Mouse (Mus musculus) hindbrain, postnatal 0 days (tissue): ENCODE results near the gene Rtl3. TPM values are rescaled to one million over a fixed set of nuclear protein-coding genes. Genes with fewer than 3 reads are reported as not detected.

Experiments used
- ATAC-seq: fragments of 200-750 bp; cut with Nextera tagmentation; 2 replicates; pipeline ENCODE4 v1.8.0; 2017; ENCODE audit warnings: mild to moderate bottlenecking, moderate TSS enrichment, moderate library complexity
- DNase-seq: peaks from one replicate; pipeline ENCODE4 v3.0.0-alpha.2; 2015; ENCODE audit warnings: low spot score
- H3K27ac ChIP-seq: fragments of 300-500 bp; sonication (generic); 2 replicates; pipeline ENCODE4 v1.5.1; 2014; ENCODE audit warnings: mild to moderate bottlenecking
- H3K27me3 ChIP-seq: fragments of 300-500 bp; sonication (generic); 2 replicates; pipeline ENCODE4 v1.6.1; 2014; ENCODE audit warnings: low read length, mixed read lengths; ENCODE audit not compliant: insufficient read depth
- H3K36me3 ChIP-seq: fragments of 300-500 bp; sonication (generic); 2 replicates; pipeline ENCODE4 v1.6.1; 2014; ENCODE audit warnings: low read length, mixed read lengths; ENCODE audit not compliant: insufficient read depth
- H3K4me1 ChIP-seq: fragments of 300-500 bp; sonication (generic); 2 replicates; pipeline ENCODE4 v1.6.1; 2014; ENCODE audit warnings: antibody characterized with exemption, low read length, mixed read lengths; ENCODE audit not compliant: insufficient read depth
- H3K4me2 ChIP-seq: fragments of 300-500 bp; sonication (generic); 2 replicates; pipeline ENCODE4 v1.6.1; 2014; ENCODE audit warnings: low read depth, mild to moderate bottlenecking, low read length, moderate library complexity, mixed read lengths
- H3K4me3 ChIP-seq: fragments of 300-500 bp; sonication (generic); 2 replicates; pipeline ENCODE4 v1.5.1; 2014; ENCODE audit warnings: low read length
- H3K9ac ChIP-seq: fragments of 300-500 bp; sonication (generic); replicated peaks from 2 replicates; pipeline ENCODE4 v1.6.1; 2014; ENCODE audit warnings: mild to moderate bottlenecking, low read length, moderate library complexity, mixed read lengths
- H3K9me3 ChIP-seq: fragments of 300-500 bp; sonication (generic); 2 replicates; pipeline ENCODE4 v1.6.1; 2016; ENCODE audit warnings: low read length, mixed read lengths
- CTCF ChIP-seq: IDR thresholded peaks from 2 replicates; pipeline ENCODE4 v1.5.1; 2016; ENCODE audit warnings: antibody characterized with exemption, control low read depth, low read depth
- WGBS: fragments of 180-500 bp; shearing (Covaris S2); extraction: QIAGEN DNeasy Blood & Tissue Kit; methylation state at CpG from one replicate; pipeline ENCODE4 v1.1.7; 2014; 5-methylcytosine and 5-hydroxymethylcytosine counted together
- polyA plus RNA-seq: library from polyadenylated mRNA; unstranded; fragments of >200 nt; fragmentation: Nextera tagmentation; extraction: Ambion mirVana; gene quantifications from 2 replicates; pipeline ENCODE4 v1.2.1, GENCODE M21; 2015
- total RNA-seq: library from RNA; depleted of rRNA; stranded (reverse); fragments of >200 nt; gene quantifications from 2 replicates; pipeline ENCODE4 v1.2.3, GENCODE M21; 2014; rRNA removed

Gene Rtl3
- total RNA-seq: 1.2 and 1.5 TPM in 2 replicates
- 0.52 and 0.56 TPM in 2 replicates for polyA plus RNA-seq

- no peaks in the 10 kb centered on the region for H3K9me3 ChIP-seq
Observed at GRCm38 (mm10) chrX:106840409-106840808, at the start of gene Rtl3. Gene Rtl3 (minus strand): TSS chrX:106840644.

GRCm38 (mm10) chrX:106872315-106872714 is 31.9 kb upstream of the Rtl3 start:
- no peak for TF ChIP-seq CTCF
- H3K4me1 ChIP-seq: no peaks in the 10 kb centered on the region
- no peak overlapping the region for H3K4me3 ChIP-seq
- no peaks in the 10 kb centered on the region for H3K9me3 ChIP-seq
- H3K4me2 ChIP-seq: no peak overlapping the region
- no peaks in the 10 kb centered on the region for H3K36me3 ChIP-seq
- ATAC-seq (no peak), DNase-seq (no peak)
- no peaks in the 10 kb centered on the region for H3K27me3 ChIP-seq
- WGBS: 45% methylated on average over 4 of the region's 4 CpGs
- no peak overlapping the region for H3K27ac ChIP-seq
- no peak overlapping the region for H3K9ac ChIP-seq

More at GRCm38 (mm10) chrX:106840409-106840808, at the start of gene Rtl3:
- Histone ChIP-seq H3K27me3 (no peaks in the 10 kb centered on the region; the same call in 1 of the 2 replicates), H3K27ac (no peak within 1 kb of the TSS), H3K4me1 (no peaks in the 10 kb centered on the region), H3K4me2 (no peak within 1 kb of the TSS), H3K4me3 (no peak within 1 kb of the TSS), H3K36me3 (no peaks in the 10 kb centered on the region), H3K9ac (no peak within 1 kb of the TSS)
- DNase-seq: no peak
- WGBS: 68% methylated on average over 7 of the region's 7 CpGs
- no peak for TF ChIP-seq CTCF
- ATAC-seq: no peak

- no peaks in the 10 kb centered on the region for H3K4me1 ChIP-seq
- DNase-seq (no peak), ATAC-seq (no peak)
- WGBS: 36% methylated on average over 3 of the region's 3 CpGs
- no peaks in the 10 kb centered on the region for H3K36me3 ChIP-seq
- H3K4me3 ChIP-seq: no peak overlapping the region
- H3K4me2 ChIP-seq: no peak overlapping the region
- no peak overlapping the region for H3K9ac ChIP-seq
- H3K27ac ChIP-seq: no peak overlapping the region
- no peak for TF ChIP-seq CTCF
- H3K27me3 ChIP-seq: no peaks in the 10 kb centered on the region
- H3K9me3 ChIP-seq: no peaks in the 10 kb centered on the region
Observed at GRCm38 (mm10) chrX:106871894-106872293, 31.4 kb upstream of the Rtl3 start.

- Histone ChIP-seq H3K9ac (no peak overlapping the region), H3K27me3 (no peaks in the 10 kb centered on the region), H3K27ac (no peak overlapping the region), H3K4me3 (no peak overlapping the region), H3K4me1 (no peaks in the 10 kb centered on the region), H3K36me3 (no peaks in the 10 kb centered on the region), H3K9me3 (no peaks in the 10 kb centered on the region), H3K4me2 (no peak overlapping the region)
- 49% methylated on average over 3 of the region's 3 CpGs for WGBS
- peak; percentile 28 for DNase-seq
- no peak for TF ChIP-seq CTCF
- no peak for ATAC-seq
Observed at GRCm38 (mm10) chrX:106871426-106871825, 31.0 kb upstream of the Rtl3 start.

GRCm38 (mm10) chrX:106853523-106854300 is 13.3 kb upstream of the Rtl3 start:
- Histone ChIP-seq H3K9me3 (no peaks in the 10 kb centered on the region), H3K4me1 (no peaks in the 10 kb centered on the region), H3K27ac (no peak overlapping the region), H3K4me2 (no peak overlapping the region), H3K27me3 (no peaks in the 10 kb centered on the region), H3K36me3 (no peaks in the 10 kb centered on the region), H3K9ac (no peak overlapping the region), H3K4me3 (no peak overlapping the region)
- TF ChIP-seq CTCF: no peak
- 79% methylated on average over 3 of the region's 3 CpGs for WGBS
- DNase-seq (no peak), ATAC-seq (no peak)

DNA sequence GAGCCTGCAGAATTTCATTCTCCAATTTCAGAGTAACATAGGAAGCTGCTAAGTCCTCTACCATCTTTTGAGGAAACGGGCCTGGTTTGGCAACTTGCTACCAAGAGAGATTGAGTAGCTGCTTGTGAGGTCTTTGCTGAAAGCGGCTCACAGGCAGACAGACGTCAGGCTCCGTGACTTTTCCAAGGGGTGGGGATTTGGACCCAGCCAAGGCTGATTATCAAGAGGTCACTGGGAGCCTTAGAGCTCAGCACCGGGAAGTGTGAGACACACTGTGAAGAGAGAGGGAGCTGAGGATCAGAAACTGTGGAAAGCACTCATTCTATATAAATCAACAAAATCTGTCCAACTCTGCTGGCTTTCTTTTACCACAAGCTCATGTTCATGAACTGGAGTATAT is 853 bp downstream of the Rtl3 start:
- TF ChIP-seq CTCF: no peak
- Histone ChIP-seq H3K9me3 (no peaks in the 10 kb centered on the region), H3K9ac (no peak overlapping the region), H3K4me1 (no peaks in the 10 kb centered on the region), H3K4me2 (no peak overlapping the region), H3K36me3 (no peaks in the 10 kb centered on the region), H3K4me3 (no peak overlapping the region), H3K27ac (no peak overlapping the region), H3K27me3 (no peaks in the 10 kb centered on the region; the same call in 1 of the 2 replicates)
- WGBS: 64% methylated on average over 5 of the region's 5 CpGs
- no peak for DNase-seq
- ATAC-seq: no peak

- Histone ChIP-seq H3K4me3 (no peak overlapping the region), H3K36me3 (no peaks in the 10 kb centered on the region), H3K9ac (no peak overlapping the region), H3K27me3 (no peaks in the 10 kb centered on the region), H3K9me3 (no peaks in the 10 kb centered on the region), H3K4me1 (no peaks in the 10 kb centered on the region), H3K4me2 (no peak overlapping the region), H3K27ac (no peak overlapping the region)
- DNase-seq: no peak
- no peak for ATAC-seq
- no peak for TF ChIP-seq CTCF
- whole genome bisulfite sequencing: 66% methylated on average over 1 of the region's 1 CpGs
Observed at GRCm38 (mm10) chrX:106830494-106830893, 9.9 kb downstream of the Rtl3 start.
